Mouse (Mus musculus) adipocyte (in vitro differentiated cells): ENCODE measurements at regions not wholly inside any gene's neighbourhood (a gene's known extent, or its start where the extent isn't known, plus 50 kb on each side); places are given as distances from the start of the nearest gene placed in this dataset.
A peak's percentile ranks its signal among the peaks of the same experiment; 100 is the strongest.

Source experiments
- DNase-seq: peaks from one replicate; pipeline ENCODE4 v3.0.0-alpha.2; 2016; ENCODE audit warnings: low spot score

GRCm38 (mm10) chr1:189085245-189085644 is 77.6 kb upstream of the Kctd3 start:
- DNase-seq: no peak

- DNase-seq: no peak
Observed at GRCm38 (mm10) chr1:189081267-189081666, 73.6 kb upstream of the Kctd3 start.

- DNase-seq: peak; percentile 3
Observed at GRCm38 (mm10) chr1:189080797-189081196, 73.2 kb upstream of the Kctd3 start.

GRCm38 (mm10) chr1:189079451-189080410 is 72.1 kb upstream of the Kctd3 start:
- no peak for DNase-seq

- DNase-seq: no peak
Observed at GRCm38 (mm10) chr1:189077861-189078260, 70.2 kb upstream of the Kctd3 start.

- no peak for DNase-seq
Observed at GRCm38 (mm10) chr1:189076276-189076675, 68.6 kb upstream of the Kctd3 start.

- no peak for DNase-seq
Observed at GRCm38 (mm10) chr1:189075671-189076070, 68.0 kb upstream of the Kctd3 start.

GRCm38 (mm10) chr1:189072516-189072915 is 64.9 kb upstream of the Kctd3 start:
- no peak for DNase-seq

GRCm38 (mm10) chr1:189068204-189068603 is 60.6 kb upstream of the Kctd3 start:
- no peak for DNase-seq

GRCm38 (mm10) chr1:189067204-189067960 is 59.7 kb upstream of the Kctd3 start:
- no peak for DNase-seq

GRCm38 (mm10) chr1:189066446-189067151 is 59.0 kb upstream of the Kctd3 start:
- DNase-seq: no peak

- DNase-seq: no peak
Observed at GRCm38 (mm10) chr1:189065152-189065910, 57.7 kb upstream of the Kctd3 start.

- DNase-seq: no peak
Observed at GRCm38 (mm10) chr1:189064629-189065028, 57.0 kb upstream of the Kctd3 start.

- DNase-seq: no peak
Observed at GRCm38 (mm10) chr1:189063699-189064098, 56.1 kb upstream of the Kctd3 start.

- no peak for DNase-seq
Observed at GRCm38 (mm10) chr1:189063209-189063608, 55.6 kb upstream of the Kctd3 start.
